Mouse (Mus musculus) forebrain, embryonic 11.5 days (tissue): ENCODE measurements around the gene Ccl28. TPM values are rescaled to one million over a fixed set of nuclear protein-coding genes. Genes with fewer than 3 reads are reported as not detected.

Source experiments
- ATAC-seq: fragments of 200-750 bp; cut with Nextera tagmentation; replicated peaks from 2 replicates; pipeline ENCODE4 v1.8.0; 2017; ENCODE audit warnings: moderate TSS enrichment; ENCODE audit not compliant: low FRiP score
- DNase-seq: peaks from one replicate; pipeline ENCODE4 v3.0.0-alpha.2; 2017; ENCODE audit warnings: low spot score
- H3K27ac ChIP-seq: fragments of 300-500 bp; sonication (generic); 2 replicates; pipeline ENCODE4 v1.5.1; 2014; ENCODE audit warnings: low read depth, low read length
- H3K27me3 ChIP-seq: fragments of 300-500 bp; sonication (generic); 2 replicates; pipeline ENCODE4 v1.6.1; 2014; ENCODE audit warnings: mild to moderate bottlenecking, low read length, mixed read lengths; ENCODE audit not compliant: control insufficient read depth, insufficient read depth
- H3K36me3 ChIP-seq: fragments of 300-500 bp; sonication (generic); 2 replicates; pipeline ENCODE4 v1.6.1; 2014; ENCODE audit warnings: mild to moderate bottlenecking, low read length, moderate library complexity, mixed read lengths; ENCODE audit not compliant: control insufficient read depth, insufficient read depth
- H3K4me1 ChIP-seq: fragments of 300-500 bp; sonication (generic); replicated peaks from 2 replicates; pipeline ENCODE4 v1.6.1; 2014; ENCODE audit warnings: low read length, mixed read lengths; ENCODE audit not compliant: control insufficient read depth, insufficient read depth
- H3K4me2 ChIP-seq: fragments of 300-500 bp; sonication (generic); 2 replicates; pipeline ENCODE4 v1.6.1; 2014; ENCODE audit warnings: low read depth, mild to moderate bottlenecking, low read length, moderate library complexity, mixed read lengths; ENCODE audit not compliant: severe bottlenecking
- H3K4me3 ChIP-seq: fragments of 300-500 bp; sonication (generic); 2 replicates; pipeline ENCODE4 v1.5.1; 2014; ENCODE audit warnings: low read depth, low read length
- H3K9ac ChIP-seq: fragments of 300-500 bp; sonication (generic); 2 replicates; pipeline ENCODE4 v1.6.1; 2014; ENCODE audit warnings: low read length
- H3K9me3 ChIP-seq: fragments of 300-500 bp; sonication (generic); 2 replicates; pipeline ENCODE4 v1.6.1; 2016; ENCODE audit warnings: low read length, mixed read lengths; ENCODE audit not compliant: control insufficient read depth
- WGBS: fragments of 180-500 bp; shearing (Covaris S2); extraction: QIAGEN DNeasy Blood & Tissue Kit; methylation state at CpG from one replicate; pipeline ENCODE4 v1.1.7; 2014; 5-methylcytosine and 5-hydroxymethylcytosine counted together
- polyA plus RNA-seq: library from polyadenylated mRNA; unstranded; fragments of >200 nt; fragmentation: Nextera tagmentation; extraction: Ambion mirVana; gene quantifications from 2 replicates; pipeline ENCODE4 v1.2.1, GENCODE M21; 2014

Ccl28 gene
- polyA plus RNA-seq, 1 experiment from 2014 or later, result 0.19 TPM

GRCm38 (mm10) chr13:119639302-119639701, 15.7 kb downstream of the Ccl28 start:
- Histone ChIP-seq H3K27ac (no peak overlapping the region), H3K9me3 (no peaks in the 10 kb centered on the region), H3K27me3 (no peaks in the 10 kb centered on the region), H3K4me1 (no peaks in the 10 kb centered on the region), H3K36me3 (no peaks in the 10 kb centered on the region), H3K9ac (no peak overlapping the region), H3K4me3 (no peak overlapping the region), H3K4me2 (no peak overlapping the region)
- WGBS, result 84% methylated on average over 5 of the region's 5 CpGs
- DNase-seq, result no peak
- ATAC-seq, result no peak

- WGBS, result 45% methylated on average over 4 of the region's 4 CpGs
- DNase-seq (no peak), ATAC-seq (peak; percentile 55; the same call in 1 of the 2 replicates)
- Histone ChIP-seq H3K36me3 (no peaks in the 10 kb centered on the region), H3K27ac (no peak overlapping the region), H3K27me3 (no peaks in the 10 kb centered on the region), H3K4me2 (no peak overlapping the region), H3K9me3 (no peaks in the 10 kb centered on the region), H3K9ac (no peak overlapping the region), H3K4me1 (no peaks in the 10 kb centered on the region), H3K4me3 (no peak overlapping the region)
Observed at GRCm38 (mm10) chr13:119640504-119640903, 16.9 kb downstream of the Ccl28 start.

GRCm38 (mm10) chr13:119641145-119641544, 17.5 kb downstream of the Ccl28 start:
- H3K27me3 ChIP-seq, result no peaks in the 10 kb centered on the region
- DNase-seq (no peak), ATAC-seq (no peak)
- WGBS, result 83% methylated on average over 7 of the region's 7 CpGs
- H3K27ac ChIP-seq, result no peak overlapping the region
- H3K36me3 ChIP-seq, result no peaks in the 10 kb centered on the region
- H3K9me3 ChIP-seq, result no peaks in the 10 kb centered on the region
- no peak overlapping the region for H3K9ac ChIP-seq
- no peak overlapping the region for H3K4me2 ChIP-seq
- H3K4me3 ChIP-seq, result no peak overlapping the region
- no peaks in the 10 kb centered on the region for H3K4me1 ChIP-seq

GRCm38 (mm10) chr13:119644769-119645168, 21.1 kb downstream of the Ccl28 start:
- H3K4me1 ChIP-seq, result no peaks in the 10 kb centered on the region
- no peak for DNase-seq
- H3K36me3 ChIP-seq, result no peaks in the 10 kb centered on the region
- no peak overlapping the region for H3K4me3 ChIP-seq
- ATAC-seq, result no peak
- 71% methylated on average over 5 of the region's 5 CpGs for WGBS
- H3K27me3 ChIP-seq, result no peaks in the 10 kb centered on the region
- H3K4me2 ChIP-seq, result no peak overlapping the region
- H3K9me3 ChIP-seq, result no peaks in the 10 kb centered on the region
- no peak overlapping the region for H3K9ac ChIP-seq
- H3K27ac ChIP-seq, result no peak overlapping the region

- no peak for ATAC-seq
- H3K4me1 ChIP-seq, result no peaks in the 10 kb centered on the region
Observed at GRCm38 (mm10) chr13:119646511-119646910, 22.9 kb downstream of the Ccl28 start.

GRCm38 (mm10) chr13:119648891-119649698, 25.5 kb downstream of the Ccl28 start:
- no peak for DNase-seq
- no peak overlapping the region for H3K27ac ChIP-seq
- 62% methylated on average over 15 of the region's 15 CpGs for WGBS
- no peaks in the 10 kb centered on the region for H3K36me3 ChIP-seq
- H3K9me3 ChIP-seq, result no peaks in the 10 kb centered on the region
- no peaks in the 10 kb centered on the region for H3K27me3 ChIP-seq
- H3K9ac ChIP-seq, result no peak overlapping the region
- H3K4me3 ChIP-seq, result no peak overlapping the region
- no peaks in the 10 kb centered on the region for H3K4me1 ChIP-seq
- no peak for ATAC-seq
- no peak overlapping the region for H3K4me2 ChIP-seq

More at GRCm38 (mm10) chr13:119646511-119646910, 22.9 kb downstream of the Ccl28 start:
- H3K4me2 ChIP-seq, result no peak overlapping the region
- H3K36me3 ChIP-seq, result no peaks in the 10 kb centered on the region
- no peaks in the 10 kb centered on the region for H3K27me3 ChIP-seq
- H3K9ac ChIP-seq, result no peak overlapping the region
- no peaks in the 10 kb centered on the region for H3K9me3 ChIP-seq
- 95% methylated on average over 1 of the region's 1 CpGs for WGBS
- DNase-seq, result no peak
- H3K4me3 ChIP-seq, result no peak overlapping the region
- H3K27ac ChIP-seq, result no peak overlapping the region

GRCm38 (mm10) chr13:119649699-119650046, 26.1 kb downstream of the Ccl28 start:
- H3K9me3 ChIP-seq, result no peaks in the 10 kb centered on the region
- no peaks in the 10 kb centered on the region for H3K27me3 ChIP-seq
- no peak overlapping the region for H3K4me3 ChIP-seq
- no peak overlapping the region for H3K27ac ChIP-seq
- H3K4me1 ChIP-seq, result no peaks in the 10 kb centered on the region
- H3K9ac ChIP-seq, result no peak overlapping the region
- H3K4me2 ChIP-seq, result no peak overlapping the region
- 84% methylated on average over 1 of the region's 1 CpGs for WGBS
- DNase-seq (no peak), ATAC-seq (no peak)
- no peaks in the 10 kb centered on the region for H3K36me3 ChIP-seq

GRCm38 (mm10) chr13:119654734-119655133, 31.1 kb downstream of the Ccl28 start:
- Histone ChIP-seq H3K4me3 (no peak overlapping the region), H3K27ac (no peak overlapping the region), H3K27me3 (no peaks in the 10 kb centered on the region), H3K36me3 (no peaks in the 10 kb centered on the region), H3K4me1 (no peaks in the 10 kb centered on the region), H3K9me3 (no peaks in the 10 kb centered on the region), H3K9ac (no peak overlapping the region), H3K4me2 (no peak overlapping the region)
- ATAC-seq (no peak), DNase-seq (no peak)
- WGBS, result 89% methylated on average over 2 of the region's 2 CpGs

- no peaks in the 10 kb centered on the region for H3K9me3 ChIP-seq
- no peaks in the 10 kb centered on the region for H3K27me3 ChIP-seq
- H3K4me1 ChIP-seq, result no peaks in the 10 kb centered on the region
- H3K4me3 ChIP-seq, result no peak overlapping the region
- H3K9ac ChIP-seq, result no peak overlapping the region
- ATAC-seq, result no peak
- no peak for DNase-seq
- H3K36me3 ChIP-seq, result no peaks in the 10 kb centered on the region
- 88% methylated on average over 2 of the region's 2 CpGs for WGBS
- H3K27ac ChIP-seq, result no peak overlapping the region
- no peak overlapping the region for H3K4me2 ChIP-seq
Observed at GRCm38 (mm10) chr13:119656246-119656645, 32.6 kb downstream of the Ccl28 start.
